Mouse (Mus musculus) testis, adult 2 months (tissue): ENCODE measurements around the gene Adamts7. TPM values are rescaled to one million over a fixed set of nuclear protein-coding genes. Genes with fewer than 3 reads are reported as not detected.

ENCODE experiments used
- H3K27ac ChIP-seq: fragments of 200-500 bp; 2 replicates; pipeline ENCODE4 v1.5.1; 2012; ENCODE audit warnings: low read depth, low read length; ENCODE audit not compliant: control insufficient read depth, insufficient read depth
- H3K27me3 ChIP-seq: fragments of 200-500 bp; 2 replicates; pipeline ENCODE4 v1.6.1; 2012; ENCODE audit warnings: mild to moderate bottlenecking, low read length, moderate library complexity; ENCODE audit not compliant: control insufficient read depth, insufficient read depth
- H3K36me3 ChIP-seq: fragments of 200-500 bp; 2 replicates; pipeline ENCODE4 v1.6.1; 2012; ENCODE audit warnings: mild to moderate bottlenecking, low read length; ENCODE audit not compliant: control insufficient read depth, insufficient read depth
- H3K4me1 ChIP-seq: fragments of 200-500 bp; 2 replicates; pipeline ENCODE4 v1.6.1; 2012; ENCODE audit warnings: low read length; ENCODE audit not compliant: control insufficient read depth, insufficient read depth
- H3K4me3 ChIP-seq: fragments of 200-500 bp; 2 replicates; pipeline ENCODE4 v1.5.1; 2012; ENCODE audit warnings: low read depth, mild to moderate bottlenecking, low read length, moderate library complexity, mixed read lengths; ENCODE audit not compliant: control insufficient read depth
- CTCF ChIP-seq: fragments of 200-500 bp; IDR thresholded peaks from 2 replicates; pipeline ENCODE4 v1.5.1; 2012; ENCODE audit warnings: low read depth, mild to moderate bottlenecking, inconsistent platforms, low read length, moderate library complexity; ENCODE audit not compliant: control insufficient read depth, insufficient read depth, insufficient replicate concordance
- POLR2A ChIP-seq: fragments of 200-500 bp; IDR thresholded peaks from 2 replicates; pipeline ENCODE4 v1.6.1; 2012; ENCODE audit warnings: low read depth, mild to moderate bottlenecking, inconsistent platforms, low read length, moderate library complexity; ENCODE audit not compliant: control insufficient read depth
- polyA plus RNA-seq: library from polyadenylated mRNA; depleted of rRNA; stranded (reverse); fragments of >200 nt; gene quantifications from 2 replicates; pipeline ENCODE4 v1.2.3, GENCODE M21; 2012

Adamts7 gene
- polyA plus RNA-seq, 1 experiment = 5.3 TPM

DNA sequence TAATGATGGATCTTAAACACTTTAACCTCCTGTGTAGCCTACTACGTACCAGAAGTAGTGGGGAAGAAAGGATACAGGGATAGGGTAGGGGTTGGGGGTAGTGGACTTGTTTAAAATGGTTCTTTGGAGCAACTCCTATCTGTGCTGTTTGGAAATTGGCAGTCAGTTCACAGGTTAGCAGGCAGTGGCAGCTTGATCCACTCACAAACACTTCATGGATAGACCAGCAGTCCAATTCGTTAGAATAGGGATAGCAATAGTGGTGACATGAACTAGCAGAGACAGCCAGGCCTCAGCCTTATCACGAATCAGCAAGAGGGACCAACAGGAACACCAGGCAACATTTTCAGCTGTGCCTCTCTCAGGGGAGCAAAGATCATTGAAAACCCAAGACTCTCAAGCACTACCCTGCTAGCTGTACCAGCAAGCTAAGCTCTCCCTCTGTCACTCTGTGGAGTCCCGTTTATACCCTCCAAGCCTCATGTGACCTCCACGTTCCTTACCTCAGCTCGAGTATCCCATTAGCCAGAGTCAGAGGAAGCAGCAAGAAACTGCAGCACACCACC, 34.1 kb upstream of the Adamts7 start:
- Histone ChIP-seq H3K4me3 (no peak overlapping the region), H3K4me1 (peaks cover 7% of the 10 kb centered on the region), H3K27me3 (no peaks in the 10 kb centered on the region), H3K27ac (no peak overlapping the region), H3K36me3 (no peaks in the 10 kb centered on the region)
- TF ChIP-seq POLR2A = no peak

DNA sequence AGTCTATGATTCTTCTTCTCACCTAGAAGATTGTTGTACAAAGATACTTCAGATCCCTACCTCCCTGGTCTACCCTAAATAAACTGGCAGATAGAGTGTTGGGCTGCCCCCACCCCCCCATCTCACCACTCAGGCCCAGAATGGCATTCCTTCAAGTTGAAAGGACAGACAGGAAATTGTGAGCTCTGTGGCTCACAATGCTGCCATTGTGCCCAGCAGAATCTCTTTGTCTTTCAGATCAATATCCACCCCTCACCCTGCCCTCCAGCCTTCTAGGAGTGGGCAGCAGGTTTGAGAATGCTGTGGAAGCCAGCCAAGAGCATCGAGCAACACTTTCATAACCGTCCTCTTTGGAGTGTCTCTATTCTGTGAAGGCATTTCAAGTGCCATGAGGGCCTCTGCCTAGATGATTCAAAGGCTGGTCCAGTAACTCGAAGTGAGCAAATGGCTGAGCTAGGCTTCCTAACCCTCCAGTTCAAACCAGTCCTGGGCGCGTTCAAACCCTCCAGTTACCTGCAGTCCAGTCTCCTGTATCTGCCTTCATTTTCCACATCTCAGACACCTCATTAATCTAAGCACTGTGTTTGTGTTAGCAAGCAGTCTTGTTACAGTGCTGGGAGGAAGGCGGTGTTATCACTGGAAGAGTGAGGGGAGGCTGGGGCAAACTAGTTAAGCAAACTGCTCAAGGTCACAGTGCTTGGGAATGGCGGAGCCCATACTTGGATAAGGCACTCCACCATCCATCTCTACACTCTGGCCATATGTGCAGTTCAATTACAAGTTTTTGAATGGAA, 29.1 kb upstream of the Adamts7 start:
- no peaks in the 10 kb centered on the region for H3K27me3 ChIP-seq
- no peak overlapping the region for H3K4me3 ChIP-seq
- no peak overlapping the region for H3K27ac ChIP-seq
- no peaks in the 10 kb centered on the region for H3K36me3 ChIP-seq
- TF ChIP-seq POLR2A = no peak
- no peak for TF ChIP-seq CTCF
- no peaks in the 10 kb centered on the region for H3K4me1 ChIP-seq

DNA sequence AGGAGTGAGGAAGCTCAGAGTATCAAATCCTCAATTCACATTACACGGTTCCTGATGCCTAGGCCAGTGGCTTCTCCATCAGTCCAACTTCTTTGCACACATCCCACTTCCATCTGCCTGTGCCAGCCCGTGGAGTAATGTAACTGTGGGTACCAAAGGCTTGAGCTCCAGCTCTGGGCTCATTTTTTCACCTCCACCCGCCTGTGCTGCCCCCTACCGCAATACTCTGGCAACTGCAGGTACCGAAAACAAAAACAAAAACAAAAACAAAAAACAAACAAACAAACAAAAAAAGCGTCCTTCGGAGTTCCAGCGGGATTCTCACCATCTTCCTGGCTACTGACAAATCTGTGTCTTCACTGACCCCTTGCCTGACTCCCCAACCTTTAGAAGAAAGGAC, 27.4 kb upstream of the Adamts7 start:
- Histone ChIP-seq H3K36me3 (no peaks in the 10 kb centered on the region), H3K27me3 (no peaks in the 10 kb centered on the region), H3K27ac (no peak overlapping the region), H3K4me1 (no peaks in the 10 kb centered on the region), H3K4me3 (no peak overlapping the region)
- TF ChIP-seq POLR2A (no peak), CTCF (peak; percentile 11; the same call in 1 of the 2 replicates)

DNA sequence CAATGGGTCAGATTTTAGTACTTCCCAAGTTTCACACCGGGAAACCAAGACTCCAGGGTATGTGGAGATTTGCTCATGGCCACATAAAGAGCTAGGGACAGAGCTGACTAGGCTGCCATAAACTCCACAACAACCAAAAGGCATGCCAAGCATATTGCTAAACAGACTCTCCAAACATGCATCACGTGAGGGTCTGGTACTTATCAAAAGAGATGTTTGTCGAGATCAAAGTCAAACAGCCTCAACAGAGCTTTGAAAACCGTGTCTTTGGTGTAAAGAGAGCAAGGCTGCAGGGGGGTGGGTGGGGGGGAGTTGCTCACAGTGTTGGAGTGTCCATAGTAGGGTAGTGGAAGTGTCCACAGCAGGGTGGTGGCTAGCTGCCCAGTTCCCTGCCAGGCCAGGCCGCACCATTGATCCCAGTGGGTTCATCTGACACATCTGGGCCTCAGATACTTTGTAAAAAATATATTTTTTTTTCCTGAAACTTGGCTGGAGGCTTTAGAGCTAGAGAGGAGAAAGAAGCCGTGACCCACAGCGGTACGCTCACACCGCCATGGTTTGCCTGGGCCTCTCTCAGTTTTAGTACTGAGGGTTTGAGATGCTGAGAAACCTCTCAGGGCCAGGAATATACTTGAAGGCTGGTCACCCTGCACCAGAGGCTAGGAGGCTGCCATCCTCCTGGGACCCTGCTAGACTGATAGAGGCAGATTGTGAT, 26.7 kb upstream of the Adamts7 start:
- Histone ChIP-seq H3K27me3 (no peaks in the 10 kb centered on the region), H3K4me3 (no peak overlapping the region), H3K27ac (no peak overlapping the region), H3K4me1 (no peaks in the 10 kb centered on the region), H3K36me3 (no peaks in the 10 kb centered on the region)
- no peak for TF ChIP-seq CTCF
- TF ChIP-seq POLR2A = no peak

DNA sequence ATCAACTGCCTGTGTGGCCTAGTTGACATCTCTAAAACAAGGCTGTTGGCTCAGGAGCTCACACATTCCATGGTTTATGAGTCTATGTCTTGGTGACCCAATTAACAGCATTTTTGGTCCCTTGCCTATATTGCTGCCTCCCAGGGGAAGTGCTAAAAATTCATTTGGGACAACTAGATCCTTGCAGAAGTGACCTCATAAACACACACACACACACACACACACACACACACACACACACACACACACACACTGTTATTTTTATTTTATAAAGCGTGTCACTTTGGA, 26.2 kb upstream of the Adamts7 start:
- TF ChIP-seq POLR2A = no peak
- no peak for TF ChIP-seq CTCF
- Histone ChIP-seq H3K4me1 (peaks cover 2% of the 10 kb centered on the region; the same call in 1 of the 2 replicates), H3K4me3 (no peak overlapping the region), H3K27ac (no peak overlapping the region), H3K36me3 (no peaks in the 10 kb centered on the region), H3K27me3 (no peaks in the 10 kb centered on the region)

DNA sequence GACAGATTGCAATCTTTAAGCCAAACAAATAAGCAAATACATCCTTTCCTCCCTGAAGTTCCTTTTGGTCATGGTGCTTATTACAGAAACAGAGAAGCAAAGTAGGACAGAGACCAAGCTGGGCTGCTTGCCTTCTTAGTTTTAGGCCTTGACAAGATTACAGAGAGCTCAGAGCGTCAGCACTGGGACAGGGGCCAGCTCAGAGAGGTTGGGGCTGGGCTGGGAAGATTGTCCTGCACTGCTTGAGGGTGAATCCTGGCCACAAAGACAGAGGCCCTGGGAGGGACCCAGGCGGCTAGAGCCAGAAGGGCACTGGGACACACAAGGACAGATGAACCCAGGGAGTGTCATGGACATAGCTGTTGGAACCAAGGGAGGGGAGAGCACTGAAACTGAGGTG, 17.1 kb upstream of the Adamts7 start:
- Histone ChIP-seq H3K4me1 (peaks cover 4% of the 10 kb centered on the region), H3K27ac (peak overlapping the region; percentile 64), H3K27me3 (no peaks in the 10 kb centered on the region), H3K4me3 (no peak overlapping the region), H3K36me3 (no peaks in the 10 kb centered on the region)
- TF ChIP-seq POLR2A (no peak), CTCF (no peak)

DNA sequence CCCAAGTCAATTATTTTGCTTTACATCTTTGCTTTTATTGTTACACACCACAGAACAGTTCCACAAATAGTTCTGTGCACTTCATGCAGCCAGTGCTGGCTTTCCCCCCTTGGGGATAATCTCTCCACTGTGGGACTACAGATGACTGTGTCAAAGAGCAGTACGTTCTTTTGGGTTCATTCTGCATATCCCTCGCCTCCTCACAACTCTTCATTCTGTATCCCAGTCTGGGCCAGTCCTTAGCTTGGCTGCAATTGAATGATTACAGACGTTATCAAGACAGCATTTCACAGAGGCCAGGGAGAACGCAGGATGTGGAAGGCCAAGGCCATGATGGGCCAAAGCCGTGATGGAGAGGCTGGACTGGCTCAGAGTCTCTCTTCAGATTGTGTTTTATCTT, 16.0 kb upstream of the Adamts7 start:
- Histone ChIP-seq H3K27me3 (no peaks in the 10 kb centered on the region), H3K36me3 (no peaks in the 10 kb centered on the region), H3K4me1 (peaks cover 2% of the 10 kb centered on the region), H3K4me3 (no peak overlapping the region), H3K27ac (no peak overlapping the region)
- TF ChIP-seq CTCF (no peak), POLR2A (no peak)

DNA sequence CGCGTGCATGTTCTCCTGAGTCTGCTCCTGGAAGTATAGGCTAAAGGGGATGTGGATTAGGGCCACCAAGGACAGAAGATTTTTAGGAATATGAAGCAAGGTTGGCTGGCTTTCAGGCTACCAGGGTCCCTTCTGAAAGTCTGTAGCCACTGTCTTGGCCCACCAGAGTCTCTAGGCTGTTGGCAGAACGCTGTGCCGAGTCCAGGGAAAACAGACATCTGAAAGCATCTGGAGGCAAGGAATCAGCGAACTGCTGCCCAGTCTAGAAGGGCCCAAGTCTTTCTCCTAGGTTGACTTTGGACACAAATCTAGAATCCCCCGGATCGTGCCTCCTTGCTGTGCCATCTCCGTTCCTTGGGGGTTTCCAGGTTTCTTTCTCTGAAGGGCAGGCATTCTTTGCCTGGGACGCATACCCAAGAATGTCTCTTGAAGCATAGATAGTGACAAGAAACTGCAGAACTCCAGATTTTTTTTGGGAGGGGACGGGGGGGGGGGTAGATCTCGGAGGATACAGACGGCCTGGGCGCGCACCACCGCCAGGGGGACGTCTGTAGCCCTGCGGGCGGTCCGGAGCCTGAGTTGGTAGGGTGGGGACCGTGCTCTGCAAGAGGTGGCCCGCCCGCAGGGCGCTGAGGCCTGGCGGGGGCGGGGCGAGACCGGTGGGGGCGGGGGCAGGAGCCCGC, 485 bp upstream of the Adamts7 start:
- TF ChIP-seq POLR2A (no peak), CTCF (no peak)
- peak overlapping the region; percentile 11 for H3K4me3 ChIP-seq
- H3K27me3 ChIP-seq = no peaks in the 10 kb centered on the region
- peaks cover 9% of the 10 kb centered on the region for H3K4me1 ChIP-seq
- H3K27ac ChIP-seq = no peak overlapping the region
- H3K36me3 ChIP-seq = no peaks in the 10 kb centered on the region
